Mouse (Mus musculus) fibroblast of lung, adult 2 months (primary cell): Measurements from ENCODE around the gene Phc3.
A peak's percentile ranks its signal among the peaks of the same experiment; 100 is the strongest.

Source experiments
- DNase-seq: peaks from one replicate; pipeline ENCODE4 v3.0.0-alpha.2; 2011; ENCODE audit warnings: low read depth

The Phc3 gene

GRCm38 (mm10) chr3:30969104-30969581 lies at the start of gene Phc3:
Gene Phc3 (minus strand): TSS chr3:30969415.
- DNase-seq = peak; percentile 76

- DNase-seq = no peak
Measured at GRCm38 (mm10) chr3:31017652-31018051, 48.4 kb upstream of the Phc3 start.

- DNase-seq = no peak
Measured at GRCm38 (mm10) chr3:31016594-31017196, 47.5 kb upstream of the Phc3 start.

GRCm38 (mm10) chr3:31015682-31016443 lies 46.6 kb upstream of the Phc3 start:
- DNase-seq = no peak

GRCm38 (mm10) chr3:31014374-31014773 lies 45.2 kb upstream of the Phc3 start:
- no peak for DNase-seq

GRCm38 (mm10) chr3:31004320-31005209 lies 35.4 kb upstream of the Phc3 start:
- no peak for DNase-seq

- no peak for DNase-seq
Measured at GRCm38 (mm10) chr3:31001048-31001676, 31.9 kb upstream of the Phc3 start.

- DNase-seq = no peak
Measured at GRCm38 (mm10) chr3:31000018-31000407, 30.8 kb upstream of the Phc3 start.

- no peak for DNase-seq
Measured at GRCm38 (mm10) chr3:30999401-31000017, 30.3 kb upstream of the Phc3 start.

GRCm38 (mm10) chr3:30996688-30997014 lies 27.4 kb upstream of the Phc3 start:
- no peak for DNase-seq

GRCm38 (mm10) chr3:30995899-30996687 lies 26.9 kb upstream of the Phc3 start:
- no peak for DNase-seq

GRCm38 (mm10) chr3:30995283-30995898 lies 26.2 kb upstream of the Phc3 start, which contains the start of gene Prkci:
Gene Prkci (plus strand): TSS chr3:30995747.
- DNase-seq = peak; percentile 82

GRCm38 (mm10) chr3:30994859-30995258 lies 25.6 kb upstream of the Phc3 start:
- DNase-seq = no peak

- no peak for DNase-seq
Measured at GRCm38 (mm10) chr3:30993066-30993573, 23.9 kb upstream of the Phc3 start.

GRCm38 (mm10) chr3:30992161-30992560 lies 22.9 kb upstream of the Phc3 start:
- DNase-seq = no peak

GRCm38 (mm10) chr3:30987396-30988318 lies 18.4 kb upstream of the Phc3 start:
- DNase-seq = no peak

GRCm38 (mm10) chr3:30982924-30983536 lies 13.8 kb upstream of the Phc3 start:
- no peak for DNase-seq

- no peak for DNase-seq
Measured at GRCm38 (mm10) chr3:30981616-30982380, 12.6 kb upstream of the Phc3 start.
